Mouse (Mus musculus) megakaryocyte, embryonic 14.5 days (primary cell): Measurements from ENCODE around the gene Hyal4.

Experiments used
- FLI1 ChIP-seq: IDR thresholded peaks from 2 replicates; pipeline ENCODE4 v1.6.1; 2012; ENCODE audit warnings: low read length, inconsistent platforms, mixed read lengths
- GATA1 ChIP-seq: IDR thresholded peaks from 3 replicates; pipeline ENCODE4 v1.6.1; 2012; ENCODE audit warnings: mixed read lengths, low read length, inconsistent platforms, borderline replicate concordance

DNA sequence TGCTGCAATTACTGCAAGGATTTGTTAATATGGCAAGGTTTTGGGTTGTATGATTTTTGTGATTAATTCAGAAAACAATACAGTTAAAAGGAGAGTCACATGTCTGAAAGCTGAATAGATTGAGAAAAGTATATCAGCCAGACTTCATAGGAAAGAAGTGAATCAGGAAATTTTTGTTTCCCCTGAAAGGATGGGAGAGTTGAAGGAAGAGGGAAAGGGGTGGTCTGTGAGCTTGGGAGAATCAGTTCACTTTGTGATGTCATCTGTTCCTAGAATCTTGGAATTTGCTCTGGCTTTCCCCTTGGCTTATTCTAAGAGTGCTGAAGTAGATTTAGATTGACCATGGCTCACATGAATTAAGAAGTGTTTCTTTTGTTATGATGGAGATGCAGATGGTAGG lies 42.8 kb downstream of the Hyal4 start, which contains the start of gene Spam1:
- TF ChIP-seq GATA1 (no peak), FLI1 (no peak)
